ENCODE assay signal across 12 mouse cellular contexts in the genomic region with DNA sequence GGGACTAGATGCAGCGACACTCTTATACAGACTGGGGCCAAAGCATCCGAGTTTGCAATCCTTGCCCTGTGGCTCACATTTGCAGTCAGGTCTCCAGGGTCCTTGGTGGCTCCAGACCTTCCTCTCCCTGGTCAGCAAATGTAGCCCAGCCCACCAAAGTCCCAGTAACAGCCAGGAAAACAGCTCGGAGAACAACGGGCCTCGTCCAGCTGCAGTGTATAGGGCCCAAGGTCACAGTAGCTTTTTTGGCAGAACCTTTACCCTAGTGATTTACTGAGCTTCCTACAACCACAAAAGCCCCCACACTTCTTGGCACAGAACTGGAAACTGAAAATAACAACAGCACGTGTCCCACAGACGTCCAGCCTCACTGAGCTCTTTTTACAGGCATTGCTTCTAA. TPM values are rescaled to one million over a fixed set of nuclear protein-coding genes. Genes with fewer than 3 reads are reported as not detected.
DNase-seq lines count a peak whose midpoint lies in the region; ATAC-seq and TF ChIP-seq lines count a peak whose summit lies in the region.
"Had no signal": no experiment of that assay in that cellular context is flagged by ENCODE, and none has a peak within 500 bp of the region (broad histone marks: within the 10 kb centered on the region; RNA-seq: fewer than 3 reads in every experiment).

No protein-coding gene starts in this region.

- H3K27ac ChIP-seq in heart, embryonic 11.5 days (ENCODE audit: low read depth, low read length), result no peak overlapping the region
- H3K27ac ChIP-seq in lung, embryonic 14.5 days (ENCODE audit: low read depth), result no peak overlapping the region
- H3K27ac ChIP-seq: hindbrain, embryonic 14.5 days had no signal

- no peaks in the 10 kb centered on the region for H3K27me3 ChIP-seq in heart, embryonic 11.5 days (ENCODE audit: control insufficient read depth, insufficient read depth, low read length)
- H3K27me3 ChIP-seq in lung, embryonic 14.5 days (ENCODE audit: insufficient read depth, low read length), result no peaks in the 10 kb centered on the region

- no peak for TF ChIP-seq CTCF in lung, embryonic 14.5 days (IDR thresholded peaks at IDR 0.05; ENCODE audit: low read depth)

- ATAC-seq in heart, embryonic 11.5 days (replicated peaks; ENCODE audit: insufficient number of reproducible peaks, low FRiP score, low TSS enrichment), result no peak
- ATAC-seq in lung, embryonic 14.5 days (ENCODE audit: insufficient read depth), result peak; percentile 53; the same call in 1 of the 2 replicates
- ATAC-seq: CD4-positive, CD25-positive, alpha-beta regulatory T cell, adult 4 months had no signal

- no peak overlapping the region for H3K9ac ChIP-seq in heart, embryonic 11.5 days (ENCODE audit: low read depth, low read length)
- H3K9ac ChIP-seq in lung, embryonic 14.5 days, result no peak overlapping the region
- H3K9ac ChIP-seq: hindbrain, embryonic 14.5 days had no signal

- no peaks in the 10 kb centered on the region for H3K9me3 ChIP-seq in heart, embryonic 11.5 days (replicated peaks; ENCODE audit: control insufficient read depth, low read length)
- H3K9me3 ChIP-seq in lung, embryonic 14.5 days (ENCODE audit: low read depth, low read length), result no peaks in the 10 kb centered on the region

- no peaks in the 10 kb centered on the region for H3K4me1 ChIP-seq in heart, embryonic 11.5 days (ENCODE audit: control insufficient read depth, insufficient read depth, low read length)
- H3K4me1 ChIP-seq in lung, embryonic 14.5 days (ENCODE audit: insufficient read depth), result no peaks in the 10 kb centered on the region

- 71% methylated on average over 7 of the region's 7 CpGs for WGBS in heart, embryonic 11.5 days (ENCODE audit: insufficient replicate concordance)
- WGBS in lung, embryonic 14.5 days, result 42% methylated on average over 7 of the region's 7 CpGs

- no peaks in the 10 kb centered on the region for H3K36me3 ChIP-seq in heart, embryonic 11.5 days (ENCODE audit: control insufficient read depth, insufficient read depth, low read length)
- H3K36me3 ChIP-seq in lung, embryonic 14.5 days (ENCODE audit: insufficient read depth), result no peaks in the 10 kb centered on the region

- peak; percentile 36 to 76 for DNase-seq in heart, adult 18-20 months
- peak; percentile 48 for DNase-seq in lung, embryonic 14.5 days
- DNase-seq in lung, adult 18-20 months, result no peak
- peak; percentile 24 to 55 for DNase-seq in adrenal gland, postnatal 36 days
- peak; percentile 51 to 58 for DNase-seq in heart, postnatal 14 days
- DNase-seq in frontal cortex, adult 2 months (ENCODE audit: extremely low spot score in 1 of 2, low spot score in 1 of 2), result no peak
- DNase-seq in cerebellum, adult 11 months, result no peak
- DNase-seq: thymus, postnatal 36 days had no signal

- intact Hi-C loops in heart, postnatal 14 days (cut with DNase I), result no loop called here

- no peak overlapping the region for H3K4me3 ChIP-seq in heart, embryonic 11.5 days (ENCODE audit: low read depth, low read length)
- H3K4me3 ChIP-seq in lung, embryonic 14.5 days (ENCODE audit: low read depth, low read length), result no peak overlapping the region

- H3K4me2 ChIP-seq in heart, embryonic 11.5 days, result no peak overlapping the region
- no peak overlapping the region for H3K4me2 ChIP-seq in lung, embryonic 14.5 days
- H3K4me2 ChIP-seq: hindbrain, embryonic 14.5 days had no signal

RNA-seq across cellular contexts. Expression of a gene that starts 7.0 kb away (rescaled TPM):
- 10 to 100 TPM; 17.6 to 24.6 TPM for total RNA-seq in heart, adult 18-20 months (2021)
- polyA plus RNA-seq in heart, embryonic 11.5 days (2014; fragmentation: Nextera tagmentation; extraction: Ambion mirVana), result 0.14 and 0.20 TPM in 2 replicates
- polyA plus RNA-seq in lung, embryonic 14.5 days (2014; fragmentation: Nextera tagmentation; extraction: Ambion mirVana), result not detected in 2 replicates
- 10 to 100 TPM; 22.9 to 26.1 TPM for total RNA-seq in adrenal gland, postnatal 36 days (2021)
- 10 to 100 TPM; 38.2 to 43.8 TPM for total RNA-seq in heart, postnatal 14 days (2021)
- polyA plus RNA-seq in frontal cortex, adult 2 months (2012; rRNA removed), result 0.04 TPM in 1 of 2 replicates, not detected in the other
- total RNA-seq: left cerebral cortex, postnatal 25 days had no signal
- polyA plus RNA-seq: CD4-positive, CD25-positive, alpha-beta regulatory T cell, adult 4 months; hindbrain, embryonic 14.5 days had no signal

RNA-seq across cellular contexts. Expression of a gene that starts 57.0 kb away (rescaled TPM):
- total RNA-seq in heart, adult 18-20 months (2021), result 1 to 10 TPM in 1 of 2 experiments, not detected in 1; 1.9 TPM
- polyA plus RNA-seq in heart, embryonic 11.5 days (2014; fragmentation: Nextera tagmentation; extraction: Ambion mirVana), result 3.7 and 7.3 TPM in 2 replicates
- polyA plus RNA-seq in lung, embryonic 14.5 days (2014; fragmentation: Nextera tagmentation; extraction: Ambion mirVana), result 0.24 and 0.51 TPM in 2 replicates
- under 1 TPM in 1 of 2 experiments, not detected in 1; 0.23 TPM for total RNA-seq in adrenal gland, postnatal 36 days (2021)
- under 1 TPM; 0.88 to 0.91 TPM for total RNA-seq in heart, postnatal 14 days (2021)
- polyA plus RNA-seq in frontal cortex, adult 2 months (2012; rRNA removed), result 0.26 and 1.1 TPM in 2 replicates
- total RNA-seq: left cerebral cortex, postnatal 25 days had no signal

Comparison
In these comparisons a context has a peak if more than half of its experiments do, and no peak if none do; other contexts are left out.
1. DNase-seq: peak in heart, adult 18-20 months (2 of 2), lung, embryonic 14.5 days (single experiment), adrenal gland, postnatal 36 days (2 of 2) and heart, postnatal 14 days (2 of 2); none in lung, adult 18-20 months (0 of 2), frontal cortex, adult 2 months (0 of 2) and cerebellum, adult 11 months (single experiment).